Comparison of ENCODE assay signal across 37 mouse cellular contexts in genomic region chr7:18243959-18244573, GRCm38 (mm10). TPM values are rescaled to one million over a fixed set of nuclear protein-coding genes. Genes with fewer than 3 reads are reported as not detected.
"Had no signal": no experiment of that assay in that cellular context is flagged by ENCODE, and none has a peak within 500 bp of the region (broad histone marks: within the 10 kb centered on the region; RNA-seq: fewer than 3 reads in every experiment).

No protein-coding gene starts in this region.

RNA-seq across cellular contexts. Expression of gene Mill1, which starts 1.1 kb away (rescaled TPM):
- total RNA-seq: left cerebral cortex, postnatal 10 days; left cerebral cortex, postnatal 14 days; left cerebral cortex, postnatal 25 days; left cerebral cortex, postnatal 36 days; left cerebral cortex, postnatal 4 days; liver, adult 2 months; megakaryocyte progenitor cell, adult 5-6 weeks; megakaryocyte, adult 5-6 weeks; megakaryocyte-erythroid progenitor cell, adult 5-6 weeks; midbrain, postnatal 0 days; monocyte, adult 5-6 weeks had no signal
- polyA plus RNA-seq: limb, embryonic 10.5 days; limb, embryonic 11.5 days; limb, embryonic 12.5 days; liver, adult 2 months; liver, embryonic 11.5 days; liver, embryonic 12.5 days; liver, embryonic 13.5 days; liver, embryonic 14.5 days; liver, embryonic 15.5 days; liver, embryonic 16.5 days; liver, postnatal 0 days; lung, adult 2 months; lung, embryonic 14.5 days; lung, embryonic 15.5 days; lung, embryonic 16.5 days; lung, postnatal 0 days; macrophage; midbrain, embryonic 10.5 days; midbrain, embryonic 11.5 days; midbrain, embryonic 12.5 days; midbrain, embryonic 13.5 days; midbrain, embryonic 14.5 days; midbrain, embryonic 15.5 days; midbrain, embryonic 16.5 days; midbrain, postnatal 0 days; myocyte; neural tube, embryonic 11.5 days; neural tube, embryonic 12.5 days had no signal
